Mouse (Mus musculus) kidney, embryonic 15.5 days (tissue): ENCODE results near the gene Gabra4. TPM values are rescaled to one million over a fixed set of nuclear protein-coding genes. Genes with fewer than 3 reads are reported as not detected.

ENCODE experiments used
- ATAC-seq: fragments of 200-750 bp; cut with Nextera tagmentation; replicated peaks from 2 replicates; pipeline ENCODE4 v1.8.0; 2017; ENCODE audit warnings: moderate TSS enrichment; ENCODE audit not compliant: low FRiP score
- H3K27ac ChIP-seq: fragments of 300-500 bp; sonication (generic); 2 replicates; pipeline ENCODE4 v1.5.1; 2015; ENCODE audit warnings: mild to moderate bottlenecking, inconsistent platforms
- H3K27me3 ChIP-seq: fragments of 300-500 bp; sonication (generic); 2 replicates; pipeline ENCODE4 v1.6.1; 2015; ENCODE audit warnings: inconsistent platforms
- H3K36me3 ChIP-seq: fragments of 300-500 bp; sonication (generic); 2 replicates; pipeline ENCODE4 v1.6.1; 2015; ENCODE audit warnings: inconsistent platforms
- H3K4me1 ChIP-seq: fragments of 300-500 bp; sonication (generic); 2 replicates; pipeline ENCODE4 v1.6.1; 2015; ENCODE audit warnings: inconsistent platforms
- H3K4me2 ChIP-seq: fragments of 300-500 bp; sonication (generic); 2 replicates; pipeline ENCODE4 v1.6.1; 2015; ENCODE audit warnings: moderate library complexity, mild to moderate bottlenecking, inconsistent platforms
- H3K4me3 ChIP-seq: fragments of 300-500 bp; sonication (generic); replicated peaks from 2 replicates; pipeline ENCODE4 v1.5.1; 2015; ENCODE audit warnings: mild to moderate bottlenecking, inconsistent platforms
- H3K9ac ChIP-seq: fragments of 300-500 bp; sonication (generic); 2 replicates; pipeline ENCODE4 v1.6.1; 2015; ENCODE audit warnings: mild to moderate bottlenecking, inconsistent platforms
- H3K9me3 ChIP-seq: fragments of 300-500 bp; sonication (generic); replicated peaks from 2 replicates; pipeline ENCODE4 v1.6.1; 2016; ENCODE audit warnings: inconsistent platforms
- WGBS: fragments of 180-500 bp; shearing (Covaris S2); methylation state at CpG from one replicate; pipeline ENCODE4 v1.1.7; 2015; ENCODE audit warnings: mixed read lengths; 5-methylcytosine and 5-hydroxymethylcytosine counted together
- polyA plus RNA-seq: library from polyadenylated mRNA; unstranded; fragments of >200 nt; fragmentation: Nextera tagmentation; extraction: Ambion mirVana; gene quantifications from 2 replicates; pipeline ENCODE4 v1.2.1, GENCODE M21; 2015

Gabra4 gene
- 3.0 and 3.9 TPM in 2 replicates for polyA plus RNA-seq

DNA sequence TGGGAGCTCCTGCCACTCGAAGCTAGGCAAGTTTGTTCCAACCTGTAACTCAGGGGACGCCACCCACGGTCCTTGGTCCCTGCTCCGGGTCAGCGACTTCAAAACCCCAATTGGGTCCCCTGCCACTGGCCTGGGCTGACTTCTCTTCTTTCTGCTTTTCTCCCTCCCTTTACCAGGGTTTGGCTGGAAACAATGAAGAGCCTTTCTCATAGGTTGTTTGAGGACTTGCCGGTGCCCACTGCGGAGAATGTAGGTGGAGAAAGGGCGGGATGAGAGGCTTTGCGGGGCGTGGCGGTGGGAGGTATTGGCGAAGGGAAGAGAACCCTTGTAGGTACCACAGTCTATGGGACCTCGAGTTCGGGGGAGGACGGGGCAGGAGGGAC lies at the start of gene Gabra4:
Gabra4 (minus strand) TSS at position 194 of the 383 bp plus-strand sequence.
- H3K4me3 ChIP-seq: peak within 1 kb of the TSS; percentile 53
- peaks cover 17% of the 10 kb centered on the region for H3K4me1 ChIP-seq
- H3K27me3 ChIP-seq: peaks cover 31% of the 10 kb centered on the region
- H3K36me3 ChIP-seq: no peaks in the 10 kb centered on the region
- WGBS: 1% methylated on average over 15 of the region's 15 CpGs
- ATAC-seq: peak; percentile 70
- peak within 1 kb of the TSS; percentile 97 for H3K4me2 ChIP-seq
- no peaks in the 10 kb centered on the region for H3K9me3 ChIP-seq
- H3K27ac ChIP-seq: no peak within 1 kb of the TSS
- H3K9ac ChIP-seq: peak within 1 kb of the TSS; percentile 21; the same call in 1 of the 2 replicates

DNA sequence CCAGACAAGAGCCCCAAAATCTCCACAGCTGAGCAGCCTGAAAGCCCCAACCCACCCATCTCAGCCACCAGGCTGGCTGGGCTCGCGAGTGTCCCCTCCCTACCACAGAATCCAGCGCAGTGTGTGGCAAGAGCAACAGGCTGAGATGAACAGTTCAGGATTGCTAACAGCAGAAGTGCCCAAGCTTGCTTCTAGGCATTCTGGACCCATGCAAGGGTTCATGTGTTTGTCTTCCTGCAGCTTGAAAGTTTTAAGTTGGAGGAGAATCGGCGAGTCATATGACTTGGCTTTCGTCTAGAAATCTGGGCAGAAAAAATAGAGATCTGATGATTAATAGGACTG lies 43.1 kb upstream of the Gabra4 start:
- H3K27me3 ChIP-seq: peaks cover 26% of the 10 kb centered on the region; the same call in 1 of the 2 replicates
- no peak overlapping the region for H3K27ac ChIP-seq
- peak; percentile 78 for ATAC-seq
- 3% methylated on average over 6 of the region's 6 CpGs for whole genome bisulfite sequencing
- H3K4me1 ChIP-seq: peaks cover 7% of the 10 kb centered on the region
- peak overlapping the region; percentile 50 for H3K4me3 ChIP-seq
- H3K4me2 ChIP-seq: peak overlapping the region; percentile 79
- H3K9ac ChIP-seq: 0 out of 2 replicates have a peak overlapping the region, but pooled peaks have one; percentile 29
- no peaks in the 10 kb centered on the region for H3K9me3 ChIP-seq
- no peaks in the 10 kb centered on the region for H3K36me3 ChIP-seq

DNA sequence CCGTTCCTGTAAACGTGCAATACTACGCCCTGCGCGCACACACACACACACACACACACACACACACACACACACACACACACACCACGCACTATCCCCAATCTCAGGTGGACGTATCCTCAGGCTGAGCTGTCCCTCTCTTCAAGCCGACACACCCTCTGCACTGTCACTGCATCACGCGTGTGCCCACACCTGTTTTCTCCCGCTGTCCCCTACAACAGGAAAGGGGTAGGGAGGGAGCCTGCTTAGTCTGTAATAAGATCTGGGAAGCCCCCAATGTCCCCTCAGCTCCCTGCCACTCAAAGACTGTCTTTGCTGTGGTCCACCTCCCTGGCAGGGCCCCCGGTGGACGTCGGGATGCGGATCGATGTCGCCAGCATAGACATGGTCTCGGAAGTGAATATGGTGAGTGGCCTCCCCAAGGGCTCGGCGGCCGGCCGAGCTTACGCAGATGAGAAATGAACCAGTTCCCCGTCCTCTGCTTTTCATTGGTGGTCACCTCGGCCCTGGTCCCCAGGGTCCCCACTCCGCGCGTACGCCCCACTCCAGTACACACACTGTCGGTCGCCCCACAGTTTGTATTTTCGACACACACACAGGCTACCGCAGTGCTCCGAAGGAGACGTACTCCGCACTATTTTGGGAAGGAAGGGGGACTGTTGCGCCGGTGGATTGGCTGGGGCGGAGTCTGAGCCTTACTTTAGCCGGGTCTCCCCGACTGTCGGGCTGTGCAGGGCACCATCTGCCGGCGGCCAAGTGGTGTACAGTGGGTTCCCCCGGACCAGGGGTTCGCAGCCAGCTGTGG lies 42.6 kb upstream of the Gabra4 start:
- Histone ChIP-seq H3K4me1 (peaks cover 7% of the 10 kb centered on the region), H3K4me2 (peak overlapping the region; percentile 79), H3K9me3 (no peaks in the 10 kb centered on the region), H3K4me3 (peak overlapping the region; percentile 50), H3K36me3 (no peaks in the 10 kb centered on the region), H3K9ac (0 out of 2 replicates have a peak overlapping the region, but pooled peaks have one; percentile 29), H3K27ac (no peak overlapping the region), H3K27me3 (peaks cover 26% of the 10 kb centered on the region; the same call in 1 of the 2 replicates)
- peak; percentile 96 for ATAC-seq
- under 1% methylated on average over 46 of the region's 46 CpGs for WGBS

DNA sequence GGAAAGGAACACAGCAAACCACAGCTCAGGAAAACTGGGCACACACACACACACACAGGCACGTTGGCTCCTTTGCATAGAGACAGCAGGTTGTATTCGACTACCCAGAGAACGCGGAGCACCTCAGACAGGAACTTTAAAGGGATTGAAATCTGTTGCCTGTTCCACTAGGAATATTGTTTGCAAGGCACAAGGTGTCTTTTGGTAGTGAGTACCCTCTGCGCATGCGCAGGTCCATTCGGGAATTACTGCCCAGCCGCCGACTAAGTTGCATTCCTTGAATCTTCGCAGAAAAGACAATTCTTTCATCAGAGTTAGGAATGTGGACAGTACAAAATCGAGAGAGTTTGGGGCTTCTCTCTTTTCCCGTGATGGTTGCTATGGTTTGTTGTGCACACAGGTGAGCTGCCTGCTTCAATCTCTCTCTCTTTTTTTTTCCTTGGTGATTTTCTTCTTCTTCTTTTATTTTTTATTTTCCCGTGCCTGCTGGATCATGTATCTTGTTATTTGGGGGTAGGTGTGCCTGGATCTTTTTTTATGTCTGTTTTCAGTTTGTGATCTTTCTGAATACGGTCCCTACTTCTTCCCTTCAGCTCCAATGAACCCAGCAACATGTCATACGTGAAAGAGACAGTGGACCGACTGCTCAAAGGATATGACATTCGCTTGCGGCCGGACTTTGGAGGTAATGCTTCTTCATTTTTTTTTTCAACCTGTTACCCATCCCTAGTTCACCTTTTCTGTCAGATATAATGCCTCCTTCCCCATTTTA lies 41.8 kb upstream of the Gabra4 start:
- no peak; the same call in 1 of the 2 replicates for ATAC-seq
- Histone ChIP-seq H3K9ac (no peak overlapping the region), H3K4me2 (peak overlapping the region; percentile 79), H3K27me3 (peaks cover 26% of the 10 kb centered on the region; the same call in 1 of the 2 replicates), H3K4me1 (peaks cover 7% of the 10 kb centered on the region), H3K27ac (no peak overlapping the region), H3K4me3 (peak overlapping the region; percentile 50), H3K9me3 (no peaks in the 10 kb centered on the region), H3K36me3 (no peaks in the 10 kb centered on the region)
- 2% methylated on average over 19 of the region's 19 CpGs for WGBS

DNA sequence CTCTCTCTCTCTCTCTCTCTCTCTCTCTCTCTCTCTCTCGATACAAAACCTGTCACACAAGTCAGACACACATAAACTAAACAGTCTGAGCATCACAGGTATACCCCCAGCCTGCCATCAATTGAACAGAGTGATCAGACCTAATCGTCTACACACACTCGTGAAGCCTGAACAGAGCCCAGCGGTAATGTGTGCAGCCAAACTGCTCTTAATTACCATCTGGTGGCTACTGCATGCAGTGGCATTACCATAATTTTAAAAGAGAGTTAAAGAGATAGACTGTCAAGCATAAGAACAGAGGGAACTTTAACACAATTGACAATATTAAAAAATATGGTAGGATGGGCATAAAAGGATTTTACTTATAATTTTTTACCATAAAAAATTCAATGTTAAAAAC lies 7.5 kb upstream of the Gabra4 start:
- no peak overlapping the region for H3K4me3 ChIP-seq
- WGBS: 46% methylated on average over 4 of the region's 4 CpGs
- no peak overlapping the region for H3K4me2 ChIP-seq
- no peak overlapping the region for H3K27ac ChIP-seq
- ATAC-seq: no peak
- no peaks in the 10 kb centered on the region for H3K4me1 ChIP-seq
- H3K9ac ChIP-seq: no peak overlapping the region
- H3K27me3 ChIP-seq: no peaks in the 10 kb centered on the region
- H3K36me3 ChIP-seq: no peaks in the 10 kb centered on the region
- no peaks in the 10 kb centered on the region for H3K9me3 ChIP-seq

DNA sequence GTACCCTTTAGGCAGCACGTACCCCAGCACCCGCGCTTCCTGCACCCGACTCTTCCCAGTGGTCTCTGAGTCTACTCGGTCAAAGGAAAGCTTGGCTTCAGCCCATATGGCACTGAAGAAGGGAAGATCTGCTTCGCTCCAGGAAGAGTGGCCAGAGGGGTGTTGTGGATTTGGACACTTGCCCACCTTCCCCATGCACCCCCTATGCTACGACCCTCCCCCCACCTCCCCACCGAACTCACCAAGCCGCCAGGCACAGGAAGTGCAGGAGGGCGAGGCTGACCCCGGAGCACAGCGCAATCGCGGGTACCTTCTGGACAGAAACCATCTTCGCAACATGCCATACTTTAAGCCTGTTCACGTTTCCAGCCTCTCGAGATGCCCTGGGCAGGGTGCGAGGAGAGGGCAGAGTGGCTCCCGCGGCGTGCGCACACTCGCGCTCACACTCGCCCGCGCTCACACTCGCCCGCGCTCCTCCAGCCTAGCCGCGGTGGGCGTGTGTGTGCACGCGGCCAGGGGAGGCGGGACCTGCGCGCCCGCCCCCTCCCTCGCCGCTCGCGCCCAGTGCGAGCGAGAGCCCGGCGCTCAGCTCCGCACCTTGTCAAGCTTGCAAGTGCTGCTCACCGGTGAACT lies 510 bp downstream of the Gabra4 start, which contains the start of gene Gabrb1:
Gabrb1 (plus strand) TSS at position 632 of the 633 bp plus-strand sequence.
- Histone ChIP-seq H3K4me3 (peak within 1 kb of the TSS; percentile 53), H3K9me3 (no peaks in the 10 kb centered on the region), H3K27me3 (peaks cover 31% of the 10 kb centered on the region), H3K4me1 (peaks cover 17% of the 10 kb centered on the region), H3K27ac (no peak within 1 kb of the TSS), H3K9ac (peak within 1 kb of the TSS; percentile 21; the same call in 1 of the 2 replicates), H3K4me2 (peak within 1 kb of the TSS; percentile 97), H3K36me3 (no peaks in the 10 kb centered on the region)
- WGBS: under 1% methylated on average over 49 of the region's 49 CpGs
- peak; percentile 92 for ATAC-seq

DNA sequence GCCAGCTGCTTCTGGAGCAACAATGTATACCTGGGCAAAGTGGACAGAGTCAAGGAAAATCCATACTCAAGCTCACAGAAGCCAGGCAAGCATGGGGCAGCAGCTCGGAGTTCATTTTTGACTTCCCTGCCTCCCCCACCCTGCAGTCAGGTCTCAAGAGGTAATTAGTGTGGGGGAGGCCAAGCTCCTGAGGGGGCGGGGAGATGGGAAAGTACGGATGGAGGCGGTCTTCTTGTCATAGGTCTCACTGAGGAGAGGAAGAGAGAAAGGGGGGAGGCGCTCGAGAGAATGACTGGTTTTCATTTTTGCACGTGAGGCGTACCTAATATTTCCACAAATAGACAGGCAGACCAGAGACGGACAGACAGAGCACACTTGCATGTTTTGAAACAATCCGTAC lies 1.3 kb downstream of the Gabra4 start:
- 0 out of 2 replicates have a peak, but pooled peaks have one; percentile 35 for ATAC-seq
- WGBS: 8% methylated on average over 10 of the region's 10 CpGs
- peak overlapping the region; percentile 53 for H3K4me3 ChIP-seq

DNA sequence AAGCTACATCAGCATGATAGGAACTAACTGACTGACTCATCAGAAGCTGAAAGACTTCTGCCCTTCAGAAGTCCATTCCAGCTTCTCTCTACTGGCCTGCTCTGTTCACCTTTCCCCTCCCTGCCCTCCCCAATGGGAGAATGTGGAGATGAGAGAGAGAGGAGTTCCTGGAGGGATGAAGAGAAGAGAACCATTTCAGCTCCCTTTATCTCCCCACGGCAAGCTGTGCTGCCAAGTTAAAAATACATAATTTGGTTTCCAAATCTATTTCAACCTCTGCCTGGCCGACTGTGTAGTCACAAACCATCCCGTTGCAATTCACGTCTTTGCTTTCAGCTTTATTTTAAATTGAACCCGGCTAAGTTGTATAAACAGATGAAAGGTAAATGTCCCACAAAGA lies 4.1 kb downstream of the Gabra4 start:
- WGBS: 85% methylated on average over 5 of the region's 5 CpGs
- Histone ChIP-seq H3K9ac (no peak overlapping the region), H3K36me3 (no peaks in the 10 kb centered on the region), H3K27ac (no peak overlapping the region), H3K4me3 (no peak overlapping the region), H3K9me3 (no peaks in the 10 kb centered on the region), H3K4me1 (peaks cover 17% of the 10 kb centered on the region), H3K27me3 (peaks cover 31% of the 10 kb centered on the region), H3K4me2 (no peak overlapping the region)
- no peak for ATAC-seq

More for the DNA sequence above, 1.3 kb downstream of the Gabra4 start:
- H3K4me1 ChIP-seq: peaks cover 17% of the 10 kb centered on the region
- H3K9me3 ChIP-seq: no peaks in the 10 kb centered on the region
- no peak overlapping the region for H3K27ac ChIP-seq
- H3K27me3 ChIP-seq: peaks cover 31% of the 10 kb centered on the region
- no peak overlapping the region for H3K9ac ChIP-seq
- H3K4me2 ChIP-seq: peak overlapping the region; percentile 97
- no peaks in the 10 kb centered on the region for H3K36me3 ChIP-seq

DNA sequence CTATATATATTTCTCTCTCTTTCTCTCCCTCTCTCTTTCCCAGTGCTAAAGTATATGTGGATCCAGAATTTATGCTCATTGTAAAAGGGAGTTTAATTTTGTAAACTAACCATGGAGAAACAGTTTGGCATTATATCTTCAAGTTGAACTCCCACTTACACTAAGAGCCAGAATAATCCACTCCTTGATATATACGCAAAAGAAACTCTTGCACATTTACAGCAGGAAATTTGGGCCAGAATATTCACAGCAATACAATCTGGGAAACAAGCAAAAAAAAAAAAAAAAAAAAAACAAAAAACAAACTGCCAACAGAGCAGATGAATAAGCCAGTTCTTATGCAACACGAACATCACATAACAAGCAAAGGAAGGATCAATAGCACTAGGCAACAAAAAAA lies 10.0 kb downstream of the Gabra4 start:
- Histone ChIP-seq H3K4me3 (no peak overlapping the region), H3K27ac (no peak overlapping the region), H3K9me3 (no peaks in the 10 kb centered on the region), H3K36me3 (no peaks in the 10 kb centered on the region), H3K9ac (no peak overlapping the region), H3K27me3 (no peaks in the 10 kb centered on the region), H3K4me2 (no peak overlapping the region), H3K4me1 (no peaks in the 10 kb centered on the region)
- WGBS: 86% methylated on average over 2 of the region's 2 CpGs
- no peak for ATAC-seq

DNA sequence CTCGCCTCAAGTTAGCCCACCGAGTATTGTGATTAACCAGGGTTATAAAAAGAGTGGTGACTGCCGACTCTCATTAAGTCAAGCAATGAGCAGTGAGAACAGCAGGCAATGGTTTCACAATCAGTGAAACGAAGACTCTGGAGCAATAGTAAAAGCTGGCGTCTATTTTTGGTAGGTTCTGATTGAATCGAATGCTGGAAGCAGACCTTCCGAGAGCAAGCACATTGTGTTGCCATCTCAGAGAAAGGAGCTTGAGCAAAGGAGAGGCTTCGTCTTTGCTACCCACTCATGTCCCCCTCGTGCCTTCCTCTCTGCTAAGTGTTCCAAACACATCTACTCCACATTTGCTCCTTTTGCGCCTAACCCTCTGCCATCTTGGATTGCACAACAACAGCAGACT lies 18.3 kb downstream of the Gabra4 start:
- no peak for ATAC-seq
- WGBS: 77% methylated on average over 10 of the region's 10 CpGs
- Histone ChIP-seq H3K9ac (no peak overlapping the region), H3K36me3 (no peaks in the 10 kb centered on the region), H3K4me3 (no peak overlapping the region), H3K27ac (no peak overlapping the region), H3K4me1 (no peaks in the 10 kb centered on the region), H3K27me3 (no peaks in the 10 kb centered on the region), H3K4me2 (no peak overlapping the region), H3K9me3 (no peaks in the 10 kb centered on the region)

DNA sequence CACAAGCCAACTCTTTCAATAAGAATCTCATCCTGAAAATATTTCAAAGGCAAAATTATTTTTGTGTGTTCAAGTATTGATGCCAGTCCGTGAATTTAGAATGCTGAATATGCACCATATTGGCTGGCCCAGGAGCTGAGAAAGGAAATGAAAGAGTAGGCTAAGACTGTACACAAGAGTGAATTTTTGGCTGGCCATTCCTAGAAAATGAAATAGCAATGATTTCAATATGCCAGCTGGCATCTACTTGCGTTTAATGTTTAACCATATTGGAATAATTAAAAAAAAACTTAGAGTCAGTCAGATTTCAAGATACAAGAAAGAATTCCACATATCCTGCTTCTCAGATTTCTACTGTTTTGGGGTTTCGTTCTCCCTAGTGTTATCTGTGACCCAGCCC lies 30.3 kb downstream of the Gabra4 start:
- H3K9me3 ChIP-seq: no peaks in the 10 kb centered on the region
- no peaks in the 10 kb centered on the region for H3K36me3 ChIP-seq
- 86% methylated on average over 3 of the region's 3 CpGs for WGBS
- H3K4me3 ChIP-seq: no peak overlapping the region
- H3K27ac ChIP-seq: no peak overlapping the region
- no peaks in the 10 kb centered on the region for H3K27me3 ChIP-seq
- H3K9ac ChIP-seq: no peak overlapping the region
- H3K4me2 ChIP-seq: no peak overlapping the region
- no peak for ATAC-seq
- no peaks in the 10 kb centered on the region for H3K4me1 ChIP-seq
